Mouse (Mus musculus): ENCODE data around the gene Parp3. TPM values are rescaled to one million over a fixed set of nuclear protein-coding genes. Genes with fewer than 3 reads are reported as not detected.

Parp3 gene
- total and polyA plus RNA-seq, 2 experiments from 2014 or later = 2.8 to 7.2 TPM

- H3K4me2 ChIP-seq (ENCODE audit: low read depth, low read length) = no peak overlapping the region
- H3K36me3 ChIP-seq (replicated peaks; ENCODE audit: control insufficient read depth, insufficient read depth, low read length) = peaks cover 33% of the 10 kb centered on the region
- TF ChIP-seq EP300 (IDR thresholded peaks at IDR 0.05; ENCODE audit: low read depth) (no peak), CTCF (IDR thresholded peaks at IDR 0.05; ENCODE audit: low read depth) (no peak)
- no peaks in the 10 kb centered on the region for H3K9me3 ChIP-seq (replicated peaks; ENCODE audit: control insufficient read depth, low read length)
- peaks cover 19% of the 10 kb centered on the region for H3K4me1 ChIP-seq (ENCODE audit: control insufficient read depth, insufficient read depth)
- no peak overlapping the region for H3K9ac ChIP-seq (replicated peaks; ENCODE audit: low read depth, low read length)
- 86% methylated on average over 16 of the region's 16 CpGs for WGBS
- H3K4me3 ChIP-seq (ENCODE audit: low read depth, low read length) = no peak overlapping the region
- ATAC-seq (ENCODE audit: insufficient read depth, low read depth) (no peak), DNase-seq (ENCODE audit: low spot score) (no peak)
- peaks cover 6% of the 10 kb centered on the region; the same call in 1 of the 2 replicates for H3K27me3 ChIP-seq (ENCODE audit: control insufficient read depth, insufficient read depth, low read length)
- H3K27ac ChIP-seq (ENCODE audit: low read depth) = no peak overlapping the region
Observed at GRCm38 (mm10) chr9:106461641-106462429, 14.9 kb downstream of the Parp3 start.

GRCm38 (mm10) chr9:106461026-106461415 lies 15.7 kb downstream of the Parp3 start:
- peaks cover 5% of the 10 kb centered on the region; the same call in 1 of the 2 replicates for H3K27me3 ChIP-seq (ENCODE audit: control insufficient read depth, insufficient read depth, low read length)
- no peak overlapping the region for H3K4me3 ChIP-seq (ENCODE audit: low read depth, low read length)
- 85% methylated on average over 9 of the region's 9 CpGs for WGBS
- no peak for DNase-seq (ENCODE audit: low spot score)
- H3K9me3 ChIP-seq (replicated peaks; ENCODE audit: control insufficient read depth, low read length) = no peaks in the 10 kb centered on the region
- H3K4me2 ChIP-seq (ENCODE audit: low read depth, low read length) = no peak overlapping the region
- H3K27ac ChIP-seq (ENCODE audit: low read depth) = no peak overlapping the region
- H3K36me3 ChIP-seq (replicated peaks; ENCODE audit: control insufficient read depth, insufficient read depth, low read length) = peaks cover 33% of the 10 kb centered on the region
- H3K9ac ChIP-seq (replicated peaks; ENCODE audit: low read depth, low read length) = no peak overlapping the region
- no peak for ATAC-seq (ENCODE audit: insufficient read depth, low read depth)
- H3K4me1 ChIP-seq (ENCODE audit: control insufficient read depth, insufficient read depth) = peaks cover 28% of the 10 kb centered on the region
- TF ChIP-seq CTCF (IDR thresholded peaks at IDR 0.05; ENCODE audit: low read depth) (no peak), EP300 (IDR thresholded peaks at IDR 0.05; ENCODE audit: low read depth) (no peak)

DNA sequence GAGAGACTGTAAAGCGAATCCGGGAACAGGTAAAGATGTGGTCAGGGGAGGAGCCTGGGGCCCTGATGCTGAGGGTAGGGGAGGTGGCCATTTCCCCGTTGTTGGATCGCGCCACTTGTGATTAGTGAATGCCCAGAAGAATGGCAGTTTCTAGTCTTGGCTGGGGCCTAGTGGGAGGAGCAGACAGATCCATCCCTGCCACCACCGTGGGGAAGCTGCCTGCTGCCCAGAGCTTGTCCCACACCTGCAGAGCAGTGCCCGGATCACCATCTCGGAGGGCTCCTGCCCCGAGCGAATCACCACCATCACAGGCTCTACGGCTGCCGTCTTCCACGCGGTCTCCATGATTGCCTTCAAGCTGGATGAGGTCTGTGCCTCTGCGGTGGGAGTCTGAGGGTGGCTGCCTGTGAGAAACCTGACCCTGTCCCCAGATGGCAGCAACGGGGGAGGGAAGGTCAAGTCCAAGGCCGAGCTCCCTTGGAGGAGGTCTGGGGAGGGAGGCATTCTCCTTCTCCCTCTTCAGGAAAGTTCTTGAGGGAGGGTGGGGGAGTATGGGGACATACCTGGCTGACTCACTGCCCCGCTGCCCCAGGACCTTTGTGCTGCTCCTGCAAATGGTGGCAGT lies 16.2 kb downstream of the Parp3 start:
- WGBS = 83% methylated on average over 18 of the region's 18 CpGs
- TF ChIP-seq CTCF (IDR thresholded peaks at IDR 0.05; ENCODE audit: low read depth) (no peak), EP300 (IDR thresholded peaks at IDR 0.05; ENCODE audit: low read depth) (no peak)
- H3K4me3 ChIP-seq (ENCODE audit: low read depth, low read length) = no peak overlapping the region
- H3K4me1 ChIP-seq (ENCODE audit: control insufficient read depth, insufficient read depth) = peaks cover 31% of the 10 kb centered on the region
- peaks cover 33% of the 10 kb centered on the region for H3K36me3 ChIP-seq (replicated peaks; ENCODE audit: control insufficient read depth, insufficient read depth, low read length)
- H3K4me2 ChIP-seq (ENCODE audit: low read depth, low read length) = no peak overlapping the region
- ATAC-seq (ENCODE audit: insufficient read depth, low read depth) (no peak), DNase-seq (ENCODE audit: low spot score) (no peak)
- H3K27ac ChIP-seq (ENCODE audit: low read depth) = no peak overlapping the region
- no peak overlapping the region for H3K9ac ChIP-seq (replicated peaks; ENCODE audit: low read depth, low read length)
- no peaks in the 10 kb centered on the region for H3K27me3 ChIP-seq (ENCODE audit: control insufficient read depth, insufficient read depth, low read length)
- H3K9me3 ChIP-seq (replicated peaks; ENCODE audit: control insufficient read depth, low read length) = no peaks in the 10 kb centered on the region

GRCm38 (mm10) chr9:106459946-106460345 lies 16.8 kb downstream of the Parp3 start:
- Histone ChIP-seq H3K4me1 (ENCODE audit: control insufficient read depth, insufficient read depth) (peaks cover 32% of the 10 kb centered on the region), H3K27me3 (ENCODE audit: control insufficient read depth, insufficient read depth, low read length) (no peaks in the 10 kb centered on the region), H3K36me3 (replicated peaks; ENCODE audit: control insufficient read depth, insufficient read depth, low read length) (peaks cover 33% of the 10 kb centered on the region), H3K4me2 (ENCODE audit: low read depth, low read length) (no peak overlapping the region), H3K9me3 (replicated peaks; ENCODE audit: control insufficient read depth, low read length) (no peaks in the 10 kb centered on the region), H3K9ac (replicated peaks; ENCODE audit: low read depth, low read length) (no peak overlapping the region), H3K27ac (ENCODE audit: low read depth) (no peak overlapping the region), H3K4me3 (ENCODE audit: low read depth, low read length) (no peak overlapping the region)
- DNase-seq (ENCODE audit: low spot score) (no peak), ATAC-seq (ENCODE audit: insufficient read depth, low read depth) (no peak)
- TF ChIP-seq EP300 (IDR thresholded peaks at IDR 0.05; ENCODE audit: low read depth) = no peak
- TF ChIP-seq CTCF (IDR thresholded peaks at IDR 0.05; ENCODE audit: low read depth) = no peak
- WGBS = 78% methylated on average over 15 of the region's 15 CpGs

- ATAC-seq (ENCODE audit: insufficient read depth, low read depth) = no peak
- no peaks in the 10 kb centered on the region for H3K9me3 ChIP-seq (replicated peaks; ENCODE audit: control insufficient read depth, low read length)
- H3K4me3 ChIP-seq (ENCODE audit: low read depth, low read length) = no peak overlapping the region
- 57% methylated on average over 5 of the region's 5 CpGs for WGBS
- H3K9ac ChIP-seq (replicated peaks; ENCODE audit: low read depth, low read length) = no peak overlapping the region
- H3K27ac ChIP-seq (ENCODE audit: low read depth) = peak overlapping the region; percentile 18; the same call in 1 of the 2 replicates
- H3K27me3 ChIP-seq (ENCODE audit: control insufficient read depth, insufficient read depth, low read length) = no peaks in the 10 kb centered on the region
- peaks cover 41% of the 10 kb centered on the region for H3K4me1 ChIP-seq (ENCODE audit: control insufficient read depth, insufficient read depth)
- no peak overlapping the region for H3K4me2 ChIP-seq (ENCODE audit: low read depth, low read length)
- TF ChIP-seq CTCF (IDR thresholded peaks at IDR 0.05; ENCODE audit: low read depth) (no peak), EP300 (IDR thresholded peaks at IDR 0.05; ENCODE audit: low read depth) (no peak)
- peaks cover 23% of the 10 kb centered on the region for H3K36me3 ChIP-seq (replicated peaks; ENCODE audit: control insufficient read depth, insufficient read depth, low read length)
- DNase-seq (ENCODE audit: low spot score) = no peak
Observed at GRCm38 (mm10) chr9:106457920-106458319, 18.8 kb downstream of the Parp3 start.
